Mouse (Mus musculus): Measurements from ENCODE around the gene Med10. TPM values are rescaled to one million over a fixed set of nuclear protein-coding genes. Genes with fewer than 3 reads are reported as not detected.

Gene Med10
- polyA plus RNA-seq (2016; fragmentation: Nextera tagmentation; extraction: Ambion mirVana) = 169 and 171 TPM in 2 replicates

- Histone ChIP-seq H3K9ac (no peak within 1 kb of the TSS), H3K4me1 (no peaks in the 10 kb centered on the region), H3K4me3 (no peak within 1 kb of the TSS), H3K27me3 (no peaks in the 10 kb centered on the region), H3K4me2 (replicated peaks) (no peak within 1 kb of the TSS), H3K36me3 (no peaks in the 10 kb centered on the region), H3K27ac (no peak within 1 kb of the TSS), H3K9me3 (replicated peaks) (no peaks in the 10 kb centered on the region)
- 78% methylated on average over 5 of the region's 5 CpGs for WGBS
- ATAC-seq (ENCODE audit: low FRiP score) = no peak
Measured at GRCm38 (mm10) chr13:69802095-69802494, at the start of gene Med10. Gene Med10, plus strand, starts transcription at chr13:69802395.

- Histone ChIP-seq H3K9ac (no peak overlapping the region), H3K4me1 (no peaks in the 10 kb centered on the region), H3K9me3 (replicated peaks) (no peaks in the 10 kb centered on the region), H3K4me3 (no peak overlapping the region), H3K27me3 (peaks cover 4% of the 10 kb centered on the region; the same call in 1 of the 2 replicates), H3K27ac (no peak overlapping the region), H3K4me2 (replicated peaks) (no peak overlapping the region), H3K36me3 (no peaks in the 10 kb centered on the region)
- WGBS = 75% methylated on average over 2 of the region's 2 CpGs
- ATAC-seq (ENCODE audit: low FRiP score) = no peak
Measured at GRCm38 (mm10) chr13:69752875-69753274, 49.3 kb upstream of the Med10 start.

GRCm38 (mm10) chr13:69758979-69759378 lies 43.2 kb upstream of the Med10 start:
- no peak for ATAC-seq (ENCODE audit: low FRiP score)
- WGBS = 85% methylated on average over 6 of the region's 6 CpGs
- no peak overlapping the region for H3K27ac ChIP-seq
- H3K36me3 ChIP-seq = no peaks in the 10 kb centered on the region
- no peak overlapping the region for H3K9ac ChIP-seq
- no peaks in the 10 kb centered on the region for H3K9me3 ChIP-seq (replicated peaks)
- H3K4me2 ChIP-seq (replicated peaks) = no peak overlapping the region
- H3K4me1 ChIP-seq = no peaks in the 10 kb centered on the region
- no peaks in the 10 kb centered on the region for H3K27me3 ChIP-seq
- H3K4me3 ChIP-seq = no peak overlapping the region

- 86% methylated on average over 10 of the region's 10 CpGs for WGBS
- H3K36me3 ChIP-seq = no peaks in the 10 kb centered on the region
Measured at GRCm38 (mm10) chr13:69761393-69761792, 40.8 kb upstream of the Med10 start.

GRCm38 (mm10) chr13:69764646-69765045 lies 37.5 kb upstream of the Med10 start:
- Histone ChIP-seq H3K9ac (no peak overlapping the region), H3K4me3 (no peak overlapping the region), H3K4me1 (no peaks in the 10 kb centered on the region), H3K27ac (no peak overlapping the region), H3K27me3 (no peaks in the 10 kb centered on the region), H3K9me3 (replicated peaks) (no peaks in the 10 kb centered on the region), H3K36me3 (no peaks in the 10 kb centered on the region), H3K4me2 (replicated peaks) (no peak overlapping the region)
- 66% methylated on average over 9 of the region's 9 CpGs for WGBS
- no peak for ATAC-seq (ENCODE audit: low FRiP score)

More at GRCm38 (mm10) chr13:69761393-69761792, 40.8 kb upstream of the Med10 start:
- no peak overlapping the region for H3K4me3 ChIP-seq
- H3K4me1 ChIP-seq = no peaks in the 10 kb centered on the region
- no peak overlapping the region for H3K4me2 ChIP-seq (replicated peaks)
- ATAC-seq (ENCODE audit: low FRiP score) = no peak
- no peak overlapping the region for H3K27ac ChIP-seq
- no peaks in the 10 kb centered on the region for H3K27me3 ChIP-seq
- H3K9ac ChIP-seq = no peak overlapping the region
- no peaks in the 10 kb centered on the region for H3K9me3 ChIP-seq (replicated peaks)

GRCm38 (mm10) chr13:69768152-69768551 lies 34.0 kb upstream of the Med10 start:
- Histone ChIP-seq H3K27ac (no peak overlapping the region), H3K36me3 (no peaks in the 10 kb centered on the region), H3K4me2 (replicated peaks) (no peak overlapping the region), H3K4me3 (no peak overlapping the region), H3K9ac (no peak overlapping the region), H3K9me3 (replicated peaks) (no peaks in the 10 kb centered on the region), H3K27me3 (no peaks in the 10 kb centered on the region), H3K4me1 (no peaks in the 10 kb centered on the region)
- 87% methylated on average over 10 of the region's 10 CpGs for WGBS
- ATAC-seq (ENCODE audit: low FRiP score) = no peak

GRCm38 (mm10) chr13:69770538-69771456 lies 31.4 kb upstream of the Med10 start:
- Histone ChIP-seq H3K9me3 (replicated peaks) (no peaks in the 10 kb centered on the region), H3K4me1 (no peaks in the 10 kb centered on the region), H3K27ac (no peak overlapping the region), H3K9ac (no peak overlapping the region), H3K27me3 (no peaks in the 10 kb centered on the region), H3K4me2 (replicated peaks) (no peak overlapping the region), H3K4me3 (no peak overlapping the region), H3K36me3 (no peaks in the 10 kb centered on the region)
- no peak for ATAC-seq (ENCODE audit: low FRiP score)
- 81% methylated on average over 12 of the region's 12 CpGs for WGBS

GRCm38 (mm10) chr13:69772358-69772757 lies 29.8 kb upstream of the Med10 start:
- Histone ChIP-seq H3K36me3 (no peaks in the 10 kb centered on the region), H3K9me3 (replicated peaks) (no peaks in the 10 kb centered on the region), H3K27me3 (no peaks in the 10 kb centered on the region), H3K9ac (no peak overlapping the region), H3K27ac (no peak overlapping the region), H3K4me3 (no peak overlapping the region), H3K4me1 (no peaks in the 10 kb centered on the region), H3K4me2 (replicated peaks) (no peak overlapping the region)
- ATAC-seq (ENCODE audit: low FRiP score) = no peak
- 80% methylated on average over 4 of the region's 4 CpGs for WGBS

GRCm38 (mm10) chr13:69778221-69778620 lies 24.0 kb upstream of the Med10 start:
- ATAC-seq (ENCODE audit: low FRiP score) = no peak
- Histone ChIP-seq H3K4me2 (replicated peaks) (no peak overlapping the region), H3K4me1 (no peaks in the 10 kb centered on the region), H3K4me3 (no peak overlapping the region), H3K27me3 (no peaks in the 10 kb centered on the region), H3K9me3 (replicated peaks) (no peaks in the 10 kb centered on the region), H3K36me3 (no peaks in the 10 kb centered on the region), H3K27ac (no peak overlapping the region), H3K9ac (no peak overlapping the region)
- whole genome bisulfite sequencing = 91% methylated on average over 19 of the region's 19 CpGs

- ATAC-seq (ENCODE audit: low FRiP score) = no peak
- Histone ChIP-seq H3K27ac (no peak overlapping the region), H3K9me3 (replicated peaks) (no peaks in the 10 kb centered on the region), H3K4me2 (replicated peaks) (no peak overlapping the region), H3K27me3 (no peaks in the 10 kb centered on the region), H3K36me3 (no peaks in the 10 kb centered on the region), H3K9ac (no peak overlapping the region), H3K4me3 (no peak overlapping the region), H3K4me1 (0 out of 2 replicates have a peak, but pooled peaks cover 4% of the 10 kb centered on the region)
- WGBS = 83% methylated on average over 5 of the region's 5 CpGs
Measured at GRCm38 (mm10) chr13:69788704-69789103, 13.5 kb upstream of the Med10 start.

- WGBS = 86% methylated on average over 1 of the region's 1 CpGs
- H3K27me3 ChIP-seq = no peaks in the 10 kb centered on the region
Measured at GRCm38 (mm10) chr13:69791814-69792213, 10.4 kb upstream of the Med10 start.

GRCm38 (mm10) chr13:69792541-69793009 lies 9.6 kb upstream of the Med10 start:
- Histone ChIP-seq H3K4me2 (replicated peaks) (no peak overlapping the region), H3K4me1 (0 out of 2 replicates have a peak, but pooled peaks cover 4% of the 10 kb centered on the region), H3K36me3 (no peaks in the 10 kb centered on the region), H3K27ac (no peak overlapping the region), H3K9ac (no peak overlapping the region; the same call in 1 of the 2 replicates), H3K4me3 (no peak overlapping the region), H3K9me3 (replicated peaks) (no peaks in the 10 kb centered on the region), H3K27me3 (no peaks in the 10 kb centered on the region)
- peak; percentile 56; the same call in 1 of the 2 replicates for ATAC-seq (ENCODE audit: low FRiP score)
- WGBS = 57% methylated on average over 12 of the region's 12 CpGs

More at GRCm38 (mm10) chr13:69791814-69792213, 10.4 kb upstream of the Med10 start:
- H3K27ac ChIP-seq = no peak overlapping the region
- no peaks in the 10 kb centered on the region for H3K9me3 ChIP-seq (replicated peaks)
- no peak overlapping the region for H3K9ac ChIP-seq
- no peak overlapping the region for H3K4me2 ChIP-seq (replicated peaks)
- no peaks in the 10 kb centered on the region for H3K36me3 ChIP-seq
- no peak overlapping the region for H3K4me3 ChIP-seq
- no peak for ATAC-seq (ENCODE audit: low FRiP score)
- H3K4me1 ChIP-seq = 0 out of 2 replicates have a peak, but pooled peaks cover 4% of the 10 kb centered on the region
